Mouse (Mus musculus) hindbrain, embryonic 14.5 days (tissue): Measurements from ENCODE around the gene Perp. TPM values are rescaled to one million over a fixed set of nuclear protein-coding genes. Genes with fewer than 3 reads are reported as not detected.

Experiments used
- ATAC-seq: fragments of 200-750 bp; cut with Nextera tagmentation; 2 replicates; pipeline ENCODE4 v1.8.0; 2017; ENCODE audit warnings: moderate number of reproducible peaks, mild to moderate bottlenecking, moderate TSS enrichment, moderate library complexity; ENCODE audit not compliant: low FRiP score
- DNase-seq: peaks from one replicate; pipeline ENCODE4 v3.0.0-alpha.2; 2015; ENCODE audit warnings: low spot score
- H3K27ac ChIP-seq: fragments of 300-500 bp; sonication (generic); 2 replicates; pipeline ENCODE4 v1.5.1; 2014; ENCODE audit warnings: mild to moderate bottlenecking, moderate library complexity
- H3K27me3 ChIP-seq: fragments of 300-500 bp; sonication (generic); 2 replicates; pipeline ENCODE4 v1.6.1; 2014; ENCODE audit warnings: mild to moderate bottlenecking, low read length, mixed read lengths; ENCODE audit not compliant: control insufficient read depth, insufficient read depth
- H3K36me3 ChIP-seq: fragments of 300-500 bp; sonication (generic); replicated peaks from 2 replicates; pipeline ENCODE4 v1.6.1; 2014; ENCODE audit not compliant: control insufficient read depth, insufficient read depth
- H3K4me1 ChIP-seq: fragments of 300-500 bp; sonication (generic); replicated peaks from 2 replicates; pipeline ENCODE4 v1.6.1; 2014; ENCODE audit warnings: antibody characterized with exemption, low read length, mixed read lengths; ENCODE audit not compliant: control insufficient read depth, insufficient read depth
- H3K4me2 ChIP-seq: fragments of 300-500 bp; sonication (generic); replicated peaks from 2 replicates; pipeline ENCODE4 v1.6.1; 2014; ENCODE audit warnings: mild to moderate bottlenecking, moderate library complexity
- H3K4me3 ChIP-seq: fragments of 300-500 bp; sonication (generic); replicated peaks from 2 replicates; pipeline ENCODE4 v1.5.1; 2014; ENCODE audit warnings: mild to moderate bottlenecking, low read length
- H3K9ac ChIP-seq: fragments of 300-500 bp; sonication (generic); 2 replicates; pipeline ENCODE4 v1.6.1; 2014
- H3K9me3 ChIP-seq: fragments of 300-500 bp; sonication (generic); 2 replicates; pipeline ENCODE4 v1.6.1; 2016; ENCODE audit warnings: low read length; ENCODE audit not compliant: control insufficient read depth
- WGBS: fragments of 180-500 bp; shearing (Covaris S2); extraction: QIAGEN DNeasy Blood & Tissue Kit; methylation state at CpG from one replicate; pipeline ENCODE4 v1.1.7; 2014; 5-methylcytosine and 5-hydroxymethylcytosine counted together
- polyA plus RNA-seq: library from polyadenylated mRNA; unstranded; fragments of >200 nt; fragmentation: Nextera tagmentation; extraction: Ambion mirVana; gene quantifications from 2 replicates; pipeline ENCODE4 v1.2.1, GENCODE M21; 2014

The Perp gene
- polyA plus RNA-seq, 1 experiment from 2014 or later, result 9.6 TPM

DNA sequence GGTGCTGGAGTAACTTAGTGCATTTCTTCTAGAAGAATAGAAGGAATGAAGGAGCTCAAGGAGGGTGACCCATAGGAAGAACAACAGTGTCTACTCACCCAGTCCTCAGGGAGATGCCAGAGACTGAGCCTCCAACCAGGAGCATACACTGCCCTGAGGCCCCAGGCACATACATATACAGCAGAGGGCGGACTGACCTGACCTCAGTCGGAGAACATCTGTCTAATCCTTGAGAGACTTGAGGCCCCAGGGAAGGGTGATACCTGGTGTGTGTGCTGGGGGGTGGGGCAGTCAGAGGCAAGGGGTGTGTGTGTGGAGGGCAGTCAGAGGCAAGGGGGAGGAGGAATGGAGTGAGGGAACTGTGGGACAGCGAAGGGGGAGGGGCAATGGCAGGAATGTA, 14.8 kb downstream of the Perp start:
- no peaks in the 10 kb centered on the region for H3K36me3 ChIP-seq
- H3K4me3 ChIP-seq, result no peak overlapping the region
- no peak overlapping the region for H3K4me2 ChIP-seq
- WGBS, result 65% methylated on average over 3 of the region's 3 CpGs
- H3K27ac ChIP-seq, result no peak overlapping the region
- H3K27me3 ChIP-seq, result no peaks in the 10 kb centered on the region
- DNase-seq (no peak), ATAC-seq (no peak)
- H3K9ac ChIP-seq, result no peak overlapping the region
- H3K9me3 ChIP-seq, result no peaks in the 10 kb centered on the region
- H3K4me1 ChIP-seq, result no peaks in the 10 kb centered on the region

DNA sequence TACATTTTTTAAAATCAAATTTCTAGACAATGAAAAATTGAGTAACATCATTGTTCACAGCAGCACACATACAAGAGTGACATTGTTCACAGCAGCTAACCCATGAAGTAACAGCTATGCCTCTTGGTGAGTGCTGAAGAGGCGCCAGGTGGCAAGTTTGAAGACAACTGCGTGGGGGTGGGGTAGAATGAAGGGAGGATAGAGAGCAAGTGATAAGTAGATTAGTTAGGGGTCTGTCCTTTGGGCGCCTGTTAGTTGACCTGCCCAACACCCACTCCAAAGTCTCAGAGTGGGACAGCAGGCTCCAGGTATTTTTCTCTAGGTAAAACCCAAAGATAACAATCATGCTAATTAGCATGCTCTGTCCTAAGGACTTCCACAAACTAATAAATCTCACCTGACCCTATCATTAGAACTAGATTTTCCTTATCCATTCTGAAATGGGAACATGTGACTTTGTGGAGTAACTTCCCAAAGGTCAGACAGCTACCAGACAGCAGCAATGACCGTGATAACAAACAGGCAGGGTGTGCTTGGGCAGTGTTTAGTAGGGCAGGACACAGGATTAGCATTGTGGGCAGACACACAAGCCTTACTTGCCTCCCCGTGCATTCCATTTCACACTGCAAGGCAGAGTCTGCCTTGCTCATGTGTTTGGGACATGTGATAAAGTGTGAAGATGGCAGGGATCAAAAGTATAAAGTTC, 15.5 kb downstream of the Perp start:
- DNase-seq (no peak), ATAC-seq (no peak)
- Histone ChIP-seq H3K27ac (no peak overlapping the region), H3K36me3 (no peaks in the 10 kb centered on the region), H3K4me3 (no peak overlapping the region), H3K9ac (no peak overlapping the region), H3K9me3 (no peaks in the 10 kb centered on the region), H3K4me1 (no peaks in the 10 kb centered on the region), H3K27me3 (no peaks in the 10 kb centered on the region), H3K4me2 (no peak overlapping the region)
- WGBS, result 73% methylated on average over 5 of the region's 5 CpGs

- Histone ChIP-seq H3K4me2 (no peak overlapping the region), H3K27me3 (no peaks in the 10 kb centered on the region), H3K4me3 (no peak overlapping the region), H3K9ac (no peak overlapping the region), H3K4me1 (no peaks in the 10 kb centered on the region), H3K9me3 (no peaks in the 10 kb centered on the region), H3K27ac (no peak overlapping the region), H3K36me3 (no peaks in the 10 kb centered on the region)
- ATAC-seq, result no peak
- 87% methylated on average over 11 of the region's 11 CpGs for WGBS
- no peak for DNase-seq
Observed at GRCm38 (mm10) chr10:18860831-18861230, 16.0 kb downstream of the Perp start.

- DNase-seq (no peak), ATAC-seq (no peak)
- Histone ChIP-seq H3K4me1 (no peaks in the 10 kb centered on the region), H3K4me2 (no peak overlapping the region), H3K36me3 (no peaks in the 10 kb centered on the region), H3K4me3 (no peak overlapping the region), H3K27ac (no peak overlapping the region), H3K27me3 (no peaks in the 10 kb centered on the region), H3K9me3 (no peaks in the 10 kb centered on the region), H3K9ac (no peak overlapping the region)
- 75% methylated on average over 4 of the region's 4 CpGs for WGBS
Observed at GRCm38 (mm10) chr10:18861418-18861817, 16.6 kb downstream of the Perp start.

GRCm38 (mm10) chr10:18863332-18863731, 18.5 kb downstream of the Perp start:
- H3K4me2 ChIP-seq, result no peak overlapping the region
- DNase-seq, result no peak
- H3K9ac ChIP-seq, result no peak overlapping the region
- ATAC-seq, result no peak
- H3K27ac ChIP-seq, result no peak overlapping the region
- WGBS, result 74% methylated on average over 4 of the region's 4 CpGs
- no peaks in the 10 kb centered on the region for H3K4me1 ChIP-seq
- no peaks in the 10 kb centered on the region for H3K36me3 ChIP-seq
- no peak overlapping the region for H3K4me3 ChIP-seq
- no peaks in the 10 kb centered on the region for H3K27me3 ChIP-seq
- no peaks in the 10 kb centered on the region for H3K9me3 ChIP-seq

GRCm38 (mm10) chr10:18864753-18865152, 19.9 kb downstream of the Perp start:
- H3K4me2 ChIP-seq, result no peak overlapping the region
- no peak overlapping the region for H3K9ac ChIP-seq
- H3K4me1 ChIP-seq, result no peaks in the 10 kb centered on the region
- H3K36me3 ChIP-seq, result no peaks in the 10 kb centered on the region
- no peak overlapping the region for H3K4me3 ChIP-seq
- H3K9me3 ChIP-seq, result no peaks in the 10 kb centered on the region
- 63% methylated on average over 5 of the region's 5 CpGs for WGBS
- DNase-seq, result no peak
- no peaks in the 10 kb centered on the region for H3K27me3 ChIP-seq
- ATAC-seq, result no peak
- no peak overlapping the region for H3K27ac ChIP-seq

DNA sequence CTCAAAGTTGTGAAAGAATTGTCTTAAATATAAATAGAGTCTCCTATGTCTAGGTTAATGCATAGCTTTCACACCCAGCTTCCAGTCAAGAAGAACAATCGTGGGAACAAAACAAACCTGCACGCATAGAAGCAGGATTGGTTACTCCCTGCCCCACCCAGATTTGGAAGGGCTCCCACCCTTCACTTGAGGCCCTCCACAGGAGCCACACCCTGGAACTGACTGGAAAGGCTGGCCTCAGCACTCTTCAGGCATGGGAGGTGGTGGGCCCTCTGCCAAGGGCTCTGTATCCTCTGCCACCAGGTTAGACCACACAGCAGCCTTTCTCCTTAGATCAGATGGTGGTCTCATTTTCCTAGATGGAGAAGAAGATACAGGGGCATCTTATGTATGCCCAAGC, 26.2 kb downstream of the Perp start:
- Histone ChIP-seq H3K27me3 (no peaks in the 10 kb centered on the region), H3K9me3 (no peaks in the 10 kb centered on the region), H3K4me1 (no peaks in the 10 kb centered on the region), H3K27ac (no peak overlapping the region), H3K4me2 (no peak overlapping the region), H3K4me3 (no peak overlapping the region), H3K9ac (no peak overlapping the region), H3K36me3 (no peaks in the 10 kb centered on the region)
- ATAC-seq (no peak), DNase-seq (no peak)
- 87% methylated on average over 2 of the region's 2 CpGs for WGBS

GRCm38 (mm10) chr10:18876211-18876610, 31.4 kb downstream of the Perp start:
- no peaks in the 10 kb centered on the region for H3K36me3 ChIP-seq
- H3K27ac ChIP-seq, result no peak overlapping the region
- H3K27me3 ChIP-seq, result no peaks in the 10 kb centered on the region
- no peaks in the 10 kb centered on the region for H3K9me3 ChIP-seq
- H3K9ac ChIP-seq, result no peak overlapping the region
- H3K4me3 ChIP-seq, result no peak overlapping the region
- 60% methylated on average over 1 of the region's 1 CpGs for WGBS
- no peaks in the 10 kb centered on the region for H3K4me1 ChIP-seq
- DNase-seq (no peak), ATAC-seq (no peak)
- H3K4me2 ChIP-seq, result no peak overlapping the region

DNA sequence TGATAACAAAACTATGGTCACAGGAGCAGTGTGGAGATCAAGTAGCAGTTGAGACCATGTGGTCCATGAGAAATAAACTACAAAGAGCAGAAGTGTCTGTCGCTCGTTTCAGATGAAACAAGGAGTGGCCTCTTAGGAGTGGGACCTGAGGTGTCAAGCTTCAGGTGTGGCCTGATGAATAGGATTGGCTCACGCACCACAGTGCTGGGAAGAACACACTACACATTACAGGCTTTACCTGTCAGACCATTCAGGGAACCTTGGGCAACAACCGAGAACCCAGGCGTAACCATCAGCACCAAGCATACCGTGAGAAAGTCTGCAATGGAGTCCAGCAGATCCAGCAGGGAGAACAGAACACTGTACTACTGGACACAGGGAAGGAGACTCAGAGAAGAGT, 33.3 kb downstream of the Perp start:
- Histone ChIP-seq H3K27me3 (no peaks in the 10 kb centered on the region), H3K27ac (no peak overlapping the region), H3K9ac (no peak overlapping the region), H3K4me2 (no peak overlapping the region), H3K4me1 (no peaks in the 10 kb centered on the region), H3K36me3 (no peaks in the 10 kb centered on the region), H3K4me3 (no peak overlapping the region), H3K9me3 (no peaks in the 10 kb centered on the region)
- no peak for ATAC-seq
- 98% methylated on average over 6 of the region's 6 CpGs for WGBS
- DNase-seq, result no peak

GRCm38 (mm10) chr10:18879160-18879559, 34.3 kb downstream of the Perp start:
- DNase-seq (no peak), ATAC-seq (no peak)
- H3K4me1 ChIP-seq, result no peaks in the 10 kb centered on the region
- no peak overlapping the region for H3K9ac ChIP-seq
- no peak overlapping the region for H3K4me3 ChIP-seq
- H3K27me3 ChIP-seq, result no peaks in the 10 kb centered on the region
- 81% methylated on average over 4 of the region's 4 CpGs for WGBS
- no peaks in the 10 kb centered on the region for H3K9me3 ChIP-seq
- H3K27ac ChIP-seq, result no peak overlapping the region
- H3K36me3 ChIP-seq, result no peaks in the 10 kb centered on the region
- no peak overlapping the region for H3K4me2 ChIP-seq
